Mouse (Mus musculus) left cerebral cortex, adult 18-20 months (tissue): Measurements from ENCODE around the gene Vmn1r171. TPM values are rescaled to one million over a fixed set of nuclear protein-coding genes. Genes with fewer than 3 reads are reported as not detected.
"Not testable (repeated sequence)": the region's sequence is repeated elsewhere in the genome, so short reads cannot be mapped to it uniquely, and the experiment has no call there.

Source experiments
- DNase-seq, 2 experiments: peaks; one replicate each; pipeline ENCODE4 v3.0.0; 2021 to 2022; ENCODE audit warnings: low spot score in 2 of 2, mixed read lengths in 1 of 2
- long read RNA-seq, 2 experiments: library from polyadenylated mRNA; stranded (forward); transcript quantifications; one replicate each; pipeline ENCODE4 v2.0.0; 2021
- total RNA-seq, 2 experiments: library from RNA; stranded (reverse); gene quantifications; 2 replicates each; pipeline ENCODE4 v1.2.3; 2021

Gene Vmn1r171
- total RNA-seq = not detected
- long read RNA-seq, experiment 1 = 0 reads
- long read RNA-seq, experiment 2 = 0 reads

DNA sequence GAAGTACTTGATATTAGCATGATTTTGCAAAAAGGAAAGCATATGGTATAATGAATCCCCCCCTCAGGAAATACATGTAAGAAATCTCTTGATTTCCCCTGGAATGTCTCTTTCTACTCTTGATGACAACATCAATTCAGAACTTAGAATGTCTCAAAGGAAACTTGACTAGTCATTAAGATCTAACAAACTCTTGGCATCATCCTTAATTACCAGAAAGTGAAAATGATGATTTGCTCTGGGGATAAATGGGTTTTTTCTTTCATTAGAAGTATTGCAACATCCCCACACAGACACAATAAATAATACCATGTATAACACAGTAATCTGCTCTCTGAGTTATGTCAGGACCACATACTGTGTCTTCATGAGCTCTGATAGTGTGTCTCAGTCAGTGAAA is at the start of gene Vmn1r171:
Gene Vmn1r171 (plus strand): TSS at position 301 of the 400 bp plus-strand sequence.
- DNase-seq = no peak

DNA sequence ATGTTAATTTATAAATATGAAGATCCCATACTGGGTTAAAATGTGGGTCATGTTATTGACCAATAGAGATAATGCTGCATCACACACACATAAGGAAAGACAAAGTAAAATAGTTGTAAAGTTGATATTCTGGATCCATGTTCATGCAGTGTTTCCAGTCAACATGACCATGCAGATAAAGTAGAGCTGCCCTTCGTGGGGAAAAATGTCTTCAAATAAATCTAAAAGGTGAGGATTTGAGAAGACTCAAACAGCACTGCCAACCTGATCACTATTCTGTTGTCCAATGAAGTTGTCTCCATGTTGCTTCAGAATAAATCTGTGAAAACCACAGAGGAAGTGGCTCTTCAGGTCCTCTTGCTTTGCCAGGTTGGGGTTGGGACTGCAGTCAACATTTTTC is 24.6 kb upstream of the Vmn1r171 start, which contains the start of gene Vmn1r170:
Gene Vmn1r170 (plus strand): TSS at position 301 of the 400 bp plus-strand sequence.
- DNase-seq = not testable (repeated sequence)

DNA sequence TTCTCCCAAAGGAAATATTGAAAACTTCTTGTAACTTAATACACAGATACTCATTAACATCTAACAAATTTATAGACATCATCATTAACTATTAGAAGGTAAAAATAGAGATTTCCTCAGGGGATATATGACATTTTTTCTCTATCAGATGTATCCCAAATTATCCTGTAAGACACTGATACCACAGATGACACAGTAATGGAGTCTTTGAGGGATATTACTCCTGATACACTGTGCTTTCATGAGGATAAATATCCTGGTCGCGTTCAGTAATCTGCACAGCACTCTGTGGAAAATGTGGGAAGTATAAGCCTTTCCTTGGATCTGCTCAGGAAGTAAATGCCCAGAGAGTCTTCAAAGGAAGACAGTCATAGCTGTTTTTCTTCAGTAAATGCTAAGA is 27.5 kb downstream of the Vmn1r171 start, which contains the start of gene Vmn1r172:
Gene Vmn1r172 (plus strand): TSS at position 301 of the 400 bp plus-strand sequence.
- DNase-seq = no peak

Other genes with a start within 250 kb of the Vmn1r171 start
- gene Nlrp5, start 244.8 kb upstream of the Vmn1r171 start, total RNA-seq = under 1 TPM; 0.14 to 0.47 TPM
- not detected for gene Vmn1r167, start 123.5 kb upstream of the Vmn1r171 start, total RNA-seq
- not detected for gene Vmn1r168, start 91.0 kb upstream of the Vmn1r171 start, total RNA-seq
- not detected for gene Vmn1r169, start 55.2 kb upstream of the Vmn1r171 start, total RNA-seq
- not detected for gene Vmn1r170, start 24.5 kb upstream of the Vmn1r171 start, total RNA-seq
- not detected for gene Vmn1r172, start 27.6 kb downstream of the Vmn1r171 start, total RNA-seq
- gene Vmn1r173, start 70.0 kb downstream of the Vmn1r171 start, total RNA-seq = not detected
- not detected for gene Vmn1r174, start 121.5 kb downstream of the Vmn1r171 start, total RNA-seq
- not detected for gene Vmn1r175, start 179.9 kb downstream of the Vmn1r171 start, total RNA-seq
- not detected for gene Vmn1r176, start 206.7 kb downstream of the Vmn1r171 start, total RNA-seq
- not detected for gene Vmn1r177, start 235.7 kb downstream of the Vmn1r171 start, total RNA-seq